Mouse (Mus musculus) left cerebral cortex, postnatal 14 days (tissue): ENCODE data around the gene Rarb. TPM values are rescaled to one million over a fixed set of nuclear protein-coding genes. Genes with fewer than 3 reads are reported as not detected.

ENCODE experiments used
- DNase-seq, 2 experiments: peaks; one replicate each; pipeline ENCODE4 v3.0.0; 2021 to 2022; ENCODE audit warnings: low spot score in 2 of 2, mixed read lengths in 1 of 2
- intact Hi-C: fragments of 180-260 bp; cut with DNase I; formaldehyde crosslinking; loops from one replicate; pipeline ENCODE4 v1.15.1; 2025
- total RNA-seq, 2 experiments: library from RNA; stranded (reverse); gene quantifications; 2 replicates each; pipeline ENCODE4 v1.2.3; 2021

The Rarb gene
- total RNA-seq, 2 experiments from 2014 or later, result 9.8 to 14.5 TPM

DNA sequence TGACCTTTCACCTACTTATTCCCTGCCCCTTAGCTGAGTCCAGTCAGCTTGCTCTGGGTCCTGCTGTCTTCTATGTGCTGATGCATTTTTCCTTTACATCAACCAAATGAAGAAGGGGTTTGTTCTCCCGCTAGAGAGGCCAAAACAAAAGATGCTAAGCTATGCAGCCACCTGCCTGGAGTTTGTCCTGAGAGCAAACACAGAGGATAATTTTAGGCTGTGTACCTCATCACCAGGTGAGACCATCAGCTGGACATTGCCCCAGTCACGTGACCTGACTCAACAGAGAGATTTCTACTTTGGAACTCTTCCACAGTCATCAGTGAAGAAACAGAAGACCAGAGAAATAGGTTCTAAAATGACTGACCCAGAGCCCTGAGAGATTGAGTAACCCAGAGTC is 339.4 kb downstream of the Rarb start:
- DNase-seq, result no peak
- intact Hi-C loops, result no loop called here

DNA sequence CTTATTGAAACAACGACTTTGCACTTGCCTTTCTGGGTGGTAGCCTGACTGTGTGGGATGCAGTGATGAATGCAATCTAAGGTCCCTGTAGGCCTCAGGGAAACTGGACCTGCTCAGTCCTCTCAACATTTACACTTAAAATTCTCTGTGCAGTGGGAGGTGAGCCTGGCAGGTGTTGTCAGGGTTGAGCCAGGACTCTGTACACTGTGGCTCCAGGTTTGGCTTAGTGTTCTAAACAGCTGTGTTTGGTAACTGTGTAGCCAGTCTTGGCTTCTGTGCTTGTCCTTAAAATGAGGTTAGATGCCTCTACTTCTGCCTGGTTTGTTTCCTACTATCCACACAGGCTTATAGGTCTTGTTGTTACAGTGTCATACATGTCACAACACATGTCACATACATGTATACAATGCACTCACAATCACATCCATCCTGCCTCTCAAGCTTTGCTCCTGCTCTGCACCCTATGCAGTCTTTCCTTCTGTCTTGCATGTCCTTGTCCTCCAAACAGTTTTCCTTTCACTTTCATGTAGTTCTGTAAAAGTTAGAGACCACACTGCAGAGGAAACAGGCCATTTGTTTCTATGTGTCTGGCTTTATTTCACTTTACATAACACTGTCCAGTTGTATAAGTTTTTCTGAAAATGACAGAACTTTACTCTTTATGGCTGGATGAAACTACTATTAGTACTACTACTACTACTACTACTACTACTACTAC is 340.2 kb downstream of the Rarb start:
- intact Hi-C loops, result no loop called here
- no peak for DNase-seq

DNA sequence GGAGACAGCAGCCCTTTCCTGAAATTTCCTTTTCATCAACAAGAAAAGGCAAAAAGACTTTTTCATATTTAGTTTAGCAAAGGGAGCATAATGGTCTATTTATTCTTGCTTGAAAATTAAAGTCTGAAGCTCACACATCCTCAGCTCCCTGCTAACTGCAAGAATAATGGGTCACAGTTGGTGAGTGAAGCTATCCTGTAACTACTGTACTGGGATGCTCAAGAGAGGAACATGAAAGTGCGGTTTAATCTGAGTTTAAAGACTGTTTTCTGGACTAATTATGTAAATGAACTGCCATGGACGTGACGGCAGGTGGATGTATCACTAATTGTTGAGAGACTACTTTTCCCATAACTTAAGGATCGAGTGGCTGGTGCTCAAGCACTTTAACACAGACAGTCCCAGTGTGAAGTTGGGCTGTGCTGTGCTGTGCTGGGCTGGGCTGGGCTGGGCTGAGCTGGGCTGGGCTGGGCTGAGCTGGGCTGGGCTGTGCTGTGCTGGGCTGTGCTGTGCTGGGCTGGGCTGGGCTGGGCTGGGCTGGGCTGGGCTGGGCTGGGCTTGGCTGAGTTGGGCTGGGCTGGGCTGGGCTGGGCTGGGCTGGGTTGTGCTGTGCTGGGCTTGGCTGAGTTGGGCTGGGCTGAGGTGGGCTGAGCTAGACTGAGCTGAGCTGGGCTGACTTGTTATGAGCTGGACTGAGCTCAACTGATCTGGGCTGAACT is 370.5 kb downstream of the Rarb start:
- DNase-seq, result no peak
- intact Hi-C loops, result no loop called here

DNA sequence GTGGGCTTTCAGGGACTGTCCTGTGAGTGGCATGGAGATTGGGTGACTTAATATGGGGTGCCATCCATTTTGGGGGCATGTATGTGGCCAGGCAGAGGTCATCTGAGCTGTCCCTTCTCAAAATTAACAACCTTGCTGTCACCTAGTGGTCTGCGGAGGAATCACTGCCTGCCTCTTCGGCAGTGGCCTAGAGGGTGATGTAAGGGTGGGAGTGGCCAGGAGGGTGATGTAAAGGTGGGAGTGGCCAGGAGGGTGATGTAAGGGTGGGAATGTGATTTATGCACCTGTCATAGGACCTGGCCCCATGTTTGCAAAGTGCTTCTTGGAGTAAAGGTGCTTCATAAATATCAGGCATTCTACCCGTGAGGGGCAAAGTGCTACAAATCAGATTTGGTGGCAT is 371.4 kb downstream of the Rarb start:
- no peak for DNase-seq
- intact Hi-C loops, result no loop called here

DNA sequence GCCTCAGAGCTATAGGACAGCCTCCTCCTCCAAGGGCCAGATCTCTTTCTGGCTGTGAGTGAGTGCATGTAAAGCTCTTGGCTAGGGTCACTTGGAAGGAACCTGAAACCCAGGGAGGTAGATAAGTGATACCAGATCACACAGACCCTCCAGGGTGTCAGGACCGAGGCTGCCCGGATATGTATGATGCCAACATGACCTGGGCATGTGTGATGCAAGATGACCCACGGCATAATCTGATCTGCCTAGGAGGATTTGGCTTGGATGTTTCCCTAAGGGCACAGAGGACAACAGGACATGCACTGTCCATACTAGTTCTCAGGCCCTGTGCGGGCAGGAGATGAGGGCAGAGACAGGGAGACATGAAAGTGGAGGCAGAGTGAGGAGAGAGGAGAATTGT is 374.1 kb downstream of the Rarb start:
- intact Hi-C loops, result no loop called here

DNA sequence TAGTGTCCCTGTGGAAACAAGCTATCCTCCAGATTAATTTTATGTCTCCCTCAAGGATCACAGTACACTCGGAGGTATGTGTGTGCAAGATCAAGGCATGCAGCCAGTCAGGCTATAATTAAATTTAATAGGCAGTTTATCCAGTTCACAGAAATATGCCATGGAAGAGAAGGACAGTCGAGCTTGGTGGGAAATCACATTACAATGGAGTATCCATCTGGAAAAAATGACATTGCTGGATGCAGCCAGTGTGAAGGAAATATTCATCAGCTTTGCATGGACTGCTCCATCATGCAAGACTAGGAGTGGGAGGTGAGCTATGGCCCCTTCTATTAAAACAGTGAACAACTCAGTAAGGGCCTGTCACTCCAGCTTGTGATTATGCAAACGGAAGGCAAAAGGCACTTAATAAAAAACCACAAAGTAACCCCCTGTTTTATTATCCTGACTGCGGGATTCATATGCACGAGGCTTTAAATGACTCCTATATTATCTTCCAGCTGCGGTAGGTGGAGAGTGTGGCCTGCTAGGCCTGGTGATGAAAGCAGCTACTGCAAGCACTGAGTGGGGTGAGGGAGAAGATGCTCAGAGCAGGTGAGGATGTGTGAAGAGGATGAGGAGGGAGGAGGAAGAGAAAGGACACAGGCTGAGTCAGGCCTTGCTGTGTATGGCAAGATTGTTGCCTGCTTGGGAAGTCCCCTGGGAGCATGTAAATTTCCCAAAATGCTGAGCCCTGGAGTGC is 379.4 kb downstream of the Rarb start:
- intact Hi-C loops, result loop anchor here (10.0 kb wide), 2 partner anchors 965 to 1745 kb away; no protein-coding TSS in a partner anchor
- no peak for DNase-seq

More for the DNA sequence above, 374.1 kb downstream of the Rarb start:
- no peak for DNase-seq

DNA sequence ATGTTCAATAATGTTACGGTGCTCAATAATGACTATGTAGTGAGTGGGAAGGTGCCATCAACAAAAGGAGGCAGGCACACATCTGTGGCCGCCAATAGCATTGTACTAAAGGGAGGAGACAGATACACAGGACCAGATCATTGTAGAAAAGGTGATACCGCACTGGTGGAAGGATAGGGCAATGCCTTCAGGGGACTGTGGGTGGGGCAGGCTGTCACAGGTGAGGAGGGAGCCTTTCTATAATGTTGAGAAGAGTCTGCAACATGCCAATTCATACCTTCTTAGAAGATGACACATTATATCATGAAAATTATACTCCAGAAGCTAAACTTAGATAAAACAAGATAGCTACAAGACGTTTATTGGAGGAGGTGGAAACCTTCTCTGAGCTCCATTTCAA is 381.6 kb downstream of the Rarb start:
- DNase-seq, result no peak
- intact Hi-C loops, result loop anchor here (10.0 kb wide), 2 partner anchors 967 to 1747 kb away; no protein-coding TSS in a partner anchor

DNA sequence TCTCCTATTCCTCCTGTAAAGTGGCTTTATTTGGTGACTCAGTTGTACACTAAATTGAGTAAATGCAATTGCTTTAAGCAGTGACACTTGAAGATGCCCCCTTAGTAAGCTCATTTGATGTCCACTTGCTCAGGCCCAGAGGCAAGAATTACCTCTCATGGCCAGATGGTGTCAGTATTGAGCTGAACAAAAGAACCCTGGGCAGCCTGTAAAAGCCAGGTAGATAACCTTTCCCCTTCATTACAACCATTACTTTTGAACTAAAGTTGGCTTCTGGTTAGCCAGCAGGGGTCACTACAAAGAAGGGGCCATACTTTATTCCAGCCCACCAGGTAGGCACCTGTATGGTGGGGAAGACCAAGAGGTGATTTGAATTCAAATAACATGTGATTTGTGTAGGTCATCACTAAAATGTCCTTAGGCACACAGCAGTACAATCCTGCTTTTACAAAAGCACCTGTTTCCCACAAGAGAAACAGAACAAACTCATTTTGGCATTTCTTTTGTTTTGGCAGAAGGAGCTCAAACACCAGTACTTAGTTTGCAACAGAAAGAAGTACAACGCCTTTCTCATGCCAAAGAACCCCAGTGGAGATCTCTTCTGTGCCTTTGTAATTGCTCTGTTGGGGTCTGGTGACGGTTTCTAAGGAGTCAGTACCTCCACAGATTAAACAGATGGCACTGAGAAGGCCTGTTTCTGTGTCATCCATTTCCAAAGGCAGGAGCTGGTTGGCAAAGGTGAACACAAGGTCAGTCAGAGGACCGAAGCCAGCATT is 384.4 kb downstream of the Rarb start:
- peak; percentile 66 to 67 for DNase-seq
- intact Hi-C loops, result loop anchor here (10.0 kb wide), 2 partner anchors 970 to 1750 kb away; no protein-coding TSS in a partner anchor

DNA sequence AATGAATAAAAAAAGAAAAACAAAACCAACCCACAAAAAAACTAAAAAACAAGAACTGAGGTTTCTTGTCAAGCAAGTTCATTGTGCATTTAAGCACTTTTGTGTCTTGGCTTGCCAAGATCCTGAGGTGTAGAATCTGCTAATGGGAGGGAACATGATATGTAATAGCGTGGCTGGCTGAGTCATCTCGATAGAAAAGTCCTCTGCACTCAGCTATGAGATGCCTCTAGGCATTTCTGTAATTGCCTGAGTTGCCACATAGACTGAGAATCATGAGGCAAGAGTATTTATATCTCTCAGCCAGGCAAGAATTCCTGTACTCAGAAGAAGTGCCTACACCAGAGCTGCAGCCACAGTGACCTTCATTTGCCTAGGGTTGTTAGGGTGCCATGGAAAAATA is 385.8 kb downstream of the Rarb start:
- DNase-seq, result peak; percentile 41 to 70
- intact Hi-C loops, result loop anchor here (10.0 kb wide), 2 partner anchors 972 to 1752 kb away; no protein-coding TSS in a partner anchor

DNA sequence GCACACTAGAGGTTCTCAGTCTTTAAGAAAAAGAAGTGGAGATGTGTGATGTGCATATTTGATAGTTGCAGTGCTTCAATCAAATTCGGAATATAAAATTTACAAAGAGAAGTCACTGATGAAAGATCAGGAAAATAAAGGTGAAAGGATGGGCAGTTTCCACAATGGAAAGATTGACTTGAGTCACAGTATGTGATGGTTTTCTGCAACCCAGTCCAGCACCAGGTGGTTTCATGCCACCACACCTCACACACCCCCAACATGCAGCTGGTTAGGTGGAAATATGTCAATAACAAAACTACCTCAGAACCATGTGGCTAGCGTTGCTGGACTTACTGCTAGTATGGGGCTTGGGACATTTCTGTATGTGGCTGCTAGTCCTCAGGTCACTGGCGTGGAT is 386.4 kb downstream of the Rarb start:
- intact Hi-C loops, result loop anchor here (10.0 kb wide), 2 partner anchors 972 to 1752 kb away; no protein-coding TSS in a partner anchor
- no peak for DNase-seq

DNA sequence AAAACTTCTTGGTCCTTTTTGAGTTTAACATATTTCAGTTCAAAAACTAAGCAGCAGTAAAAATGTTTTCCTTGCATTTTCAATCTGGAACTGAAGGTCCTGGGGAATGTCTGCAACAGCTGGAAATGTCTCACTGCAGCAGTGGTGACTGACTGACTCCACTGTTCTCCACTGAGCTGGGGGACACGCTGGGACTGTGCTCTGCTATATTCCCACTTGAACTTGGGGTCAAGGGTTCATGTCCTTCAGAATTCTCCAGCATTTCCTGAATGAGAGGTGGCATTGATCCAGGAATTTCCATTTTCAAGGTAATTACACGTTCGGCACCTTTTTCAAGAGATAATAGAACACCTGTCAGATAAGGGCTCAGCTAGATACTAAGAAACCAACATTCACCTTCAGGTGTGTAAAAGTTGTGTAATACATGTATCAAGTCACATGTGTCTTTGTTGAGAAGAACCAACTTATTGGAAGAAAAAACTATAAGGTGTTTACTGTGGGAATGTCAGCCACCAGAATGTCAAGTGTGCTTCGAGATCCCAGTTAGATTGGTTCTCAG is 386.9 kb downstream of the Rarb start:
- intact Hi-C loops, result loop anchor here (10.0 kb wide), 2 partner anchors 973 to 1753 kb away; no protein-coding TSS in a partner anchor
- peak in 1 of 2 experiments; percentile 28 for DNase-seq

DNA sequence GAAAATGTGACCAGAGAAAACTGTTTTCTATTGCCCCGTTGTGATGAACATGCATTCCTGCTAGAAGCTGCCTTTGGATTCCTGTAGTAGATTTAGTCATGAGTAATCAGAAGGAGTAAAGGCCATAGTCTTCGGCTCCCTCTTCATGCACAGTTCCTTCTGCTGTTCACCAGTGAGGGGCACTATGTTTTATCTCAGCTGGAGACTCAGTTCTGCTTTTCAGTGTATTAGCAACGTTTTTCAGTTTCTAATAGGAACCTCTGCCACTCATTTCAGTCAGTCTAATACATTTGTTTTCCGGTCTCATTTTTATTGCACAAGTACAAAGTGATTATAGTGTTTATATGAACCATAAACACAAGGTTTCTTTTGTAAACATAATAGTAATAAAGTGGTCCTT is 391.4 kb downstream of the Rarb start:
- intact Hi-C loops, result no loop called here
- no peak for DNase-seq

DNA sequence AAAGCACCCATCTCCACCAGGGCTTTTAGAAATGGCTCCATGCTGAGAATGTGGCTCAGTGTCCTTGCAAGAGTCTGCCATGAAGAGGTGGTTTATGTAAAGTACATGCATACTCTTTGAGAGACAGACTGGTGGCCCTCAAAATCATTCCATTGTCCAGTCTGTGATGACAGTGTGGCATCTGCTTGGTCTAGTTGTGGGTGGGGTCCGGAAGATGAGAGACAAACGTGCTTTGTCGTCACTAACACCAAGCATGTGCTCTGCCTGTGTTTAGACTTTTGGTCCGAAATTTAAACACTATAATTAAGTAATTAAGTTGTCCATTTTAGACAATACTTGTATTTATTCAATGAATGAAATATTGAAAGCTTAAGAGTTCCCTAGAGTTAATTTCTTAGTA is 404.8 kb downstream of the Rarb start:
- DNase-seq, result no peak
- intact Hi-C loops, result no loop called here

DNA sequence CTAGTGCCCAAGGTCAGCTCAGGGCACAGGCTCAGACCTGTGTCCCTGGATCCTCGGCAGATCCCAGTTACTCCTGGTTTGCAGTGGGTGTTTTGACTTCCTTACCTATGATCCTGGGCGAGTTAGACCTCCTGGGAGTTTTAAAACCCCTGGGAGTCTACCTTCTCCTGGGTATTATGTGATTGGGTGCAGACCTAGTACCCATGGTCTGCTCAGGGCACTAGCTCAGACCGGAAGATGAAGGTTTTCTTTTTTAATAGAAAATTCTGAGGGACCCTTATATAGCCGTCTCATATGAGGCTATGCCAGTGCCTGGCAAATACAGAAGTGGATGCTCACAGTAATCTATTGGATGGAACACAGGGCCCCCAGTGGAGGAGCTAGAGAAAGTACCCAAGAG is 413.8 kb downstream of the Rarb start:
- DNase-seq, result no peak
- intact Hi-C loops, result no loop called here

DNA sequence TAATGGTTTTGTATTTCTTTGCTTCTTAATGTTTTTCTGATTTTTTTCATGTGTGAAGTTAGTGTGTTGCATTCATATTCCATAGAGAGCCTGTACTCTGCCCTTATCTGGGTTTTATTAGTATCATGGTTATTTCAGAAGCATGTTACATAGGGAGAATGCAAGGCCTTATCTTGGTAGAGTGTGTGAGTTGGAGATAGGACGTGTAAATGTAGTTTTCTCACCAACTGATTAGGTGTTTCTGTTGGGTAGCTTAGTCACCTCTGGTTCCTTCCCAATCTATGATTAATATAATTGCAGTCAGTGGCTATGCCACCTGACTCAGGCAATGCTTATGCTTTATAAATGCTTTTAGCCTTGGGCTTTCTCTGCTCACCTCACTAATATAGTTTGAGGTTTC is 434.2 kb downstream of the Rarb start:
- intact Hi-C loops, result loop anchor here (5.0 kb wide), 1 partner anchor 137 kb away; the partner anchor contains the start of genes Ngly1 and Oxsm
- no peak for DNase-seq
